Mouse (Mus musculus) ES-Bruce4 (cell line): ENCODE data around the gene Rbm33. TPM values are rescaled to one million over a fixed set of nuclear protein-coding genes. Genes with fewer than 3 reads are reported as not detected.
A peak's percentile ranks its signal among the peaks of the same experiment; 100 is the strongest.

ENCODE experiments used
- H3K27ac ChIP-seq: 2 replicates; pipeline ENCODE4 v1.5.1; 2012; ENCODE audit warnings: low read length, inconsistent platforms; ENCODE audit not compliant: insufficient read depth
- H3K27me3 ChIP-seq: 2 replicates; pipeline ENCODE4 v1.6.1; 2012; ENCODE audit warnings: mild to moderate bottlenecking, low read length, inconsistent platforms; ENCODE audit not compliant: control insufficient read depth, poor library complexity, insufficient read depth, severe bottlenecking
- H3K36me3 ChIP-seq: 2 replicates; pipeline ENCODE4 v1.6.1; 2012; ENCODE audit warnings: inconsistent platforms, mild to moderate bottlenecking, low read length, moderate library complexity; ENCODE audit not compliant: control insufficient read depth, poor library complexity, insufficient read depth, severe bottlenecking
- H3K4me1 ChIP-seq: one replicate; pipeline ENCODE4 v1.8.1; 2011; ENCODE audit warnings: low read length; ENCODE audit not compliant: control insufficient read depth, insufficient read depth
- H3K4me3 ChIP-seq: 2 replicates; pipeline ENCODE4 v1.5.1; 2011; ENCODE audit warnings: low read depth, mild to moderate bottlenecking, low read length
- H3K9ac ChIP-seq: 2 replicates; pipeline ENCODE4 v1.6.1; 2012; ENCODE audit warnings: low read depth, mild to moderate bottlenecking, inconsistent platforms; ENCODE audit not compliant: poor library complexity, severe bottlenecking
- H3K9me3 ChIP-seq: replicated peaks from 2 replicates; pipeline ENCODE4 v1.6.1; 2012; ENCODE audit warnings: mild to moderate bottlenecking, low read length, inconsistent platforms; ENCODE audit not compliant: control insufficient read depth, poor library complexity, insufficient read depth, severe bottlenecking
- CTCF ChIP-seq: IDR thresholded peaks from one replicate; pipeline ENCODE4 v1.8.1; 2011; ENCODE audit warnings: low read depth, low read length
- EP300 ChIP-seq: IDR thresholded peaks from 2 replicates; pipeline ENCODE4 v1.6.1; 2011; ENCODE audit warnings: low read depth, low read length; ENCODE audit not compliant: insufficient read depth
- POLR2A ChIP-seq: IDR thresholded peaks from one replicate; pipeline ENCODE4 v1.8.1; 2011; ENCODE audit warnings: low read length; ENCODE audit not compliant: insufficient read depth
- polyA plus RNA-seq: library from polyadenylated mRNA; stranded (reverse); fragments of >200 nt; gene quantifications from 2 replicates; pipeline ENCODE4 v1.2.4, GENCODE M21; 2011; ENCODE audit warnings: low read depth; ENCODE audit not compliant: missing spikeins, insufficient read depth, insufficient read length

The Rbm33 gene
- polyA plus RNA-seq, 1 experiment, result 60.2 TPM

DNA sequence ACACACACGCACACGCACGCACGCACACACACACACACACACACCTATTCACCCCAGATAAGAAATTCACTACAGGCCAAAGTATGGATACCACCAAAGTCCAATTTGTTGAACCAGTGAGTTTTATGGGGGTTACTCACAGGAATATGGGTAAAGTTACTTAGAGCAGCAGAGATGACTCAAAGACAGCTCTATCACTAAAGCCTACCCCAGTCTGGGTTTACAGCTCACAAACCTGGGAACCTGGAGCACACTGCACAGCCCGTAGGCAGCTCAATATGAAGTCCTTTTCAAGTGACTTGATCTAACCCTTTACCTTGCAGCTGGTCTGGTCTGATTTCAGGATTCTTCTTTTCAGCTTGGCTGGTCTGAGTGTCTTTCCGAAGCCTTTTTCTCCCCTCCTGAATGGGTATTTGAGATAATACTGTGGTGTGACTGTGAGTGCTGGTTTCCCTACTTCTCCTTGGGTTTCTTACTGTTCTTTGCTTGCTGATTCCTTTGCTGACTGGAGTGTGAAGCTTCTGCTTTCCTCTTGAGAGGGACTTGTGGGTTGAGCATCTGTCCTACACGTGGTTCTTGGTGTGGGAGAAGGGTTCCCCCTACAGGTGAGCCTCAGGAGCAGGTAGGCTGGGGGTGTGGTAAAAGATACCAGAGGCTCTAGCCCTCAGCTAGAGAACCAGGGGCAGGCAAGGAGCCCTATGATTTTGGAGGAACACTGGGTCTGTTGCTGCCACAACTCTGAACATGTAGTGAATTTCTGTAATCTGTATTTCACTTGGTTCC lies 12.3 kb downstream of the Rbm33 start:
- Histone ChIP-seq H3K27me3 (no peaks in the 10 kb centered on the region), H3K4me1 (no peaks in the 10 kb centered on the region), H3K27ac (no peak overlapping the region), H3K9me3 (no peaks in the 10 kb centered on the region), H3K4me3 (no peak overlapping the region), H3K9ac (no peak overlapping the region), H3K36me3 (peaks cover 10% of the 10 kb centered on the region)
- TF ChIP-seq CTCF (peak; percentile 76), EP300 (no peak), POLR2A (no peak)

DNA sequence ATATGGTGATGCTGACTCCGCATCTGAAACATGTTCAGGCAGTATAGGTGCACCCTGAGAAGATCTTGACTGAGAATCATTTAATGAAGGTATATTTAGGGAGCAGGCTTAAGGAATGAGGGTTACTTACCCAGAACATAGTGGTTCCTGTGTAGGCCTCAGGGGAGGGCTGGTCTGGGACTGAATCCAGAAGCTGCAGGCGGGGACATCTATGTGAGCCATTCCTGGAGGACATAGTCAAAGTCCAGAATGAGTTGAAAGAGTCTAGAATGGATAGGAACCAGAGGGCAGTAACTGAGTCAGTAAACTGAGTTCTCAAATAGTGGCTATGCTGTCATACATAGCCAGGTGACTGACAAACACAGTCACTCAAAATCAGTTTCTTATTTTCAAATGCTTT lies 16.8 kb downstream of the Rbm33 start:
- Histone ChIP-seq H3K27ac (no peak overlapping the region), H3K9ac (no peak overlapping the region), H3K4me1 (no peaks in the 10 kb centered on the region), H3K27me3 (no peaks in the 10 kb centered on the region), H3K36me3 (peaks cover 35% of the 10 kb centered on the region), H3K9me3 (no peaks in the 10 kb centered on the region), H3K4me3 (no peak overlapping the region)
- TF ChIP-seq POLR2A (no peak), EP300 (no peak), CTCF (no peak)

DNA sequence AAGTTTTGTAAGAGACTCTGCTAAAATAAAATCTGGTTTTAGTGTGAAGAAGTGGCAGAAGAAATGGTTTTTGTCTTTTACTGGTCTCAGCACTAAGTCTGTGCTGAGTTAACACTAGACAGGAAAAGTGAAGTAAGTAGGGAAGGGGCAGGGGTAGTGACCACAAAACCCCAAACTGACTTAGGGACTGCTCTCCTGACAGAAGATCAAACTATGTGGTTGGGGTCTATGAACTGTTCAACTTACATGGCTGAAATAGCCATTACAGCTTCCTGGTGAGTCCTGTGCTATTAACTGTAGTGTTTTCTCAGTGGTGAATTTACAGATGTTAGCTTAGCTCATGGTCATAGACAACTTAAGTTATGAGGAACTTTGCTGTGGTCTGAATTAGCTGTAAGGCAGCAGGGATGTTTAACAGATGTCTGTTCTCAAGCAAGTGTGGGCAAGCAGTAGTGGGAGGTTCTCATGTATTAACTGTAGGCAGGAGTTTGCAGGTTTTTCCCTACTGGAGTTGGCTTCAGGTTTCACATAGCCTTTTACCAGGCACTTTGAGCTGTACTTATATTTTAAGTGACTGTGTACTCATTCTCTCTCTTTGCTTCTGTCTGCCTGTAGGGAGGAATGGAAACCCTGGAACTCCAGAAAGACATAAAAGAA lies 35.1 kb downstream of the Rbm33 start:
- Histone ChIP-seq H3K27me3 (no peaks in the 10 kb centered on the region), H3K9me3 (no peaks in the 10 kb centered on the region), H3K36me3 (peaks cover 25% of the 10 kb centered on the region), H3K4me1 (no peaks in the 10 kb centered on the region), H3K9ac (no peak overlapping the region), H3K4me3 (no peak overlapping the region), H3K27ac (no peak overlapping the region)
- TF ChIP-seq POLR2A (no peak), CTCF (no peak), EP300 (no peak)

- H3K36me3 ChIP-seq, result peaks cover 47% of the 10 kb centered on the region
These were observed 38.7 kb downstream of the Rbm33 start for GRCm38 (mm10) chr5:28355614-28356013.

DNA sequence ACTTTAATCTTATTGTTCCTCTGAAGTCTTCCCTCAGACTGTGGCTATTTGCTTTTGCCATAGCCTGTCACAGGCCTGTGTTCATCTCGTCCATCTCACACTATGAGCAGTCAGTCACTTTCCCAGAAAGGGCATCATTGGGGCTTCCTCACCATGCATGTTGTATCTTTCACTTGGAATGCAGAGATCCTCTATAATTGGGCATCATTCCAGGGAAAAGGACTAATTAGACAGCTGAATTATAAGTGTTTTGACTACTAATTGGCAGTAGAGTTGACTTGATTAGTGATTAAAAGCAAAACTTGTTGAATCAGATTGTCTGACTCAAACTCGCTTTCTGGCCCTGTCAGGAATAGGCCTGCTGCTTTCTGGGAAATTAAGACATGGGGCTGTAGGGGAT lies 43.8 kb downstream of the Rbm33 start:
- Histone ChIP-seq H3K4me3 (no peak overlapping the region), H3K4me1 (no peaks in the 10 kb centered on the region), H3K27me3 (no peaks in the 10 kb centered on the region), H3K9ac (no peak overlapping the region), H3K36me3 (peaks cover 64% of the 10 kb centered on the region), H3K9me3 (no peaks in the 10 kb centered on the region), H3K27ac (no peak overlapping the region)
- no peak for TF ChIP-seq CTCF
- no peak for TF ChIP-seq POLR2A
- no peak for TF ChIP-seq EP300

More at GRCm38 (mm10) chr5:28355614-28356013, 38.7 kb downstream of the Rbm33 start:
- no peak overlapping the region for H3K4me3 ChIP-seq
- no peaks in the 10 kb centered on the region for H3K9me3 ChIP-seq
- no peak overlapping the region for H3K9ac ChIP-seq
- H3K27me3 ChIP-seq, result no peaks in the 10 kb centered on the region
- TF ChIP-seq POLR2A, result no peak
- no peak for TF ChIP-seq CTCF
- TF ChIP-seq EP300, result no peak
- no peaks in the 10 kb centered on the region for H3K4me1 ChIP-seq
- no peak overlapping the region for H3K27ac ChIP-seq

DNA sequence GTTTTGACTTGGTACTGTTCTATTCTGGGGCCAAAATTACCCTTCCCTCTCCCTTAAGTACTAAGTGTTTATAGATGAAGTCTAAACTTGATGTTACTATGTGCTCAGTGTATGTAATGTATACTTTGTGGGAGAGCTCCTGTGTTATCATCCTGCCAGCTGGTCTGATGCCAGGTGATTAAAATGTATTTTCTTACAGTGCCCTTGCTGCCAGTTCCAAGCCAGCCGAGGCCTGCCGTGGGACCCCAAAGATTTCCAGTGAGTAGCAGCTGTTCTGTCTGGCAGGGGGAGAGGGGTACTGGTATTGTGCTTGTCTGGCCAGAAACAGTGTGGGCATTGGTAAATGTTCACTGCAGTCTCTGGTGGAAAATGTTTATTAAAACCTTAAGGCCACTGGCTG lies 51.1 kb downstream of the Rbm33 start:
- no peak overlapping the region for H3K9ac ChIP-seq
- H3K4me3 ChIP-seq, result no peak overlapping the region
- peaks cover 38% of the 10 kb centered on the region for H3K36me3 ChIP-seq
- no peaks in the 10 kb centered on the region for H3K9me3 ChIP-seq
- H3K4me1 ChIP-seq, result no peaks in the 10 kb centered on the region
- H3K27ac ChIP-seq, result no peak overlapping the region
- no peaks in the 10 kb centered on the region for H3K27me3 ChIP-seq
- TF ChIP-seq EP300, result no peak
- no peak for TF ChIP-seq POLR2A
- TF ChIP-seq CTCF, result no peak
